Mouse (Mus musculus) frontal cortex, adult 2 months (tissue): ENCODE data around the gene Trim16. TPM values are rescaled to one million over a fixed set of nuclear protein-coding genes. Genes with fewer than 3 reads are reported as not detected.
A peak's percentile ranks its signal among the peaks of the same experiment; 100 is the strongest.

Experiments used
- DNase-seq, 2 experiments: peaks; one replicate each; pipeline ENCODE4 v3.0.0; 2022; ENCODE audit warnings: low spot score in 1 of 2; ENCODE audit errors: extremely low spot score in 1 of 2
- polyA plus RNA-seq: library from polyadenylated mRNA; depleted of rRNA; stranded (reverse); fragments of >200 nt; gene quantifications from 2 replicates; pipeline ENCODE4 v1.2.3, GENCODE M21; 2012

Gene Trim16
- polyA plus RNA-seq, 1 experiment, result 2.2 TPM

DNA sequence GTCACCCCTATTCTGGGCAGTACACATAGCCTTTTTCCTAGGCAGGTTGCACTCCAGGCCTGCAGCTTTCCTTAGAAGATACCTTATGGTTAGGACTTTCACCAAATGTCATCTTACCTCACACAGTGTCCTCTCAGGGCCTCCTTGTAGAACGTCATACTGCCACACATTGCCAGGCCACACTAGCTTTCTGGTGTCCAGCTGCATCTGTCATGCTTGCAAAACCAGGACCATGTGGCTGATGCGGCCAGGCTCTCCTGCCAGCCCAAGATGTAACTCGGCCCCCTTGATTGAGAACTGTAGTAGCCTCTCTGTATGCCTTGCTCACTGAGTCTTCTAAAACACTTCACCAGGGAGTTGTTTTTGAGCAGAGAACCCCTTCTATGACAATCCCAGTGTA is 7.9 kb downstream of the Trim16 start:
- DNase-seq, result no peak

DNA sequence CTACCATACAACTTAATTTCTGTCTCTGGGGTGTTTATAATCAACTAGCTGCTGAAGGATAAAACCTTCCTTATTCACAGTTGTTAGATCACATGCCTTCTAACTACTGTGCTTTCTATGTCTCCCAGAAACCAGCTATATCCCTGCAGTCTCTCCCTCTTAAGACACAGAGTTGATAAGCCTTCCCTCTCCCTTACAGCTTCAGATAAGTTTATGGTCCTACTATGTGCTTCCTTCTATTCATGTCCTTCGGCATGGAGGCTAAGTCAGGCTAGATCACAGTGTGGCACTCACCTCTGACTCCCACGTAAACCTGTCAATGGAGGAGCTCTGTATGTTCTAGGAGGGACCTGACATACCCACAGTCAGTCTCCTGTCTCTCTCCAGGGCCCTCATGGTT is 10.4 kb downstream of the Trim16 start:
- DNase-seq, result no peak

DNA sequence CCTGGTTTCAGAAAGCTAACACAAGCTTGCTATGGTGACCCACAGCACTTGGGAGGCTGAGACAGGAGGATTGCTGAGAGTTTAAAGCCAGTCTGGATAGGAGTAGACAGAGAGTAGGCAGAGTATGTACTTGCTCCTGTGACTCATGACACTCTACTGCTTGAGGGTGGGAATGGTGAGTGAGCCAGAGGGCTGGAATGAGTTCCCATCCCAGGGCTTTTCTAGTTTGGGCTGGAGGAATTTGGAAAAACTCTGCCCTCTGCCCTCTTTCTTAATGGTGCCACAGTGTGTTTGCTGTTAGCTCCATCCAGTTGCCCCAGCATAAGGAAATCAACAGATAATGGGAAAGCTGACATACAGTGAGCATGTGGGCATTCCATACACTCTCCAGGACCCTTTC is 11.9 kb downstream of the Trim16 start:
- no peak for DNase-seq

DNA sequence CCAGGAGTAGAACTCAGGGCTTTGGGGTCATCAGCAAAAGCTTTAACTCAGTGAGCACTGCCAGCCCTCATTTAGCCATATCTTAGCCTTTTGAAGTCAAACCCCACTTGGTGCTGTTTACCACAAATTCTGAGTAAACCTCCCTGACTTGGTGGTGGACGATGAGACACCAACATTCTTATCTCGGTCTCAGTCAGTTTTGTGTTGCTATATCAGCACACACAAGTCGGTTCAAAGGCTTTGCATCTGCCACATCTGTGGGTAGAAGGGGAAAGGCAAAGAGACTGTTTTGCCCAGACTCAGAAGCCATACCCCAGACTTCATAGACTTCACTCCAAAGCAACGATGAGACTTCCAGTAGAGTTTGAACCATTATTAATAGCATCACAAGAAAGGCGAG is 24.5 kb downstream of the Trim16 start:
- no peak for DNase-seq

DNA sequence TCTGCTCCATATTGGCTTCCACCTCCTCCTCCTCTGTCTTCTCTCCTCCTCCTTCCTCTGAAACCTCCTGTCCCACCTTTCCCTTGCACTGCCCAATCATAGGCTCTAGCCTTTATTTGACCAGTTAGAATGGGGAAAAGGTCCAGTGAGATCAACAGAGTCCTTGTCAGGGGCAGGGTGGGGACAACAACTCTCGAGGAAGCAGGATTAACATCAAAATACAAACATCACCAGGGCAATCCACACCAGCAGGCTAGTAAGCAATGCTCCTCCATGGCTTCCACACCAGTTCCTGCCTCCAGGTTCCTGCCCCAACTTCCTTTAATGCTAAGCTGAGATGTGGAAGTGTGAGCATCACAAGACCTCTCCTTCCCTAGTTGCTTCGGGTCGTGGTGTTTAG is 25.7 kb downstream of the Trim16 start:
- no peak for DNase-seq

DNA sequence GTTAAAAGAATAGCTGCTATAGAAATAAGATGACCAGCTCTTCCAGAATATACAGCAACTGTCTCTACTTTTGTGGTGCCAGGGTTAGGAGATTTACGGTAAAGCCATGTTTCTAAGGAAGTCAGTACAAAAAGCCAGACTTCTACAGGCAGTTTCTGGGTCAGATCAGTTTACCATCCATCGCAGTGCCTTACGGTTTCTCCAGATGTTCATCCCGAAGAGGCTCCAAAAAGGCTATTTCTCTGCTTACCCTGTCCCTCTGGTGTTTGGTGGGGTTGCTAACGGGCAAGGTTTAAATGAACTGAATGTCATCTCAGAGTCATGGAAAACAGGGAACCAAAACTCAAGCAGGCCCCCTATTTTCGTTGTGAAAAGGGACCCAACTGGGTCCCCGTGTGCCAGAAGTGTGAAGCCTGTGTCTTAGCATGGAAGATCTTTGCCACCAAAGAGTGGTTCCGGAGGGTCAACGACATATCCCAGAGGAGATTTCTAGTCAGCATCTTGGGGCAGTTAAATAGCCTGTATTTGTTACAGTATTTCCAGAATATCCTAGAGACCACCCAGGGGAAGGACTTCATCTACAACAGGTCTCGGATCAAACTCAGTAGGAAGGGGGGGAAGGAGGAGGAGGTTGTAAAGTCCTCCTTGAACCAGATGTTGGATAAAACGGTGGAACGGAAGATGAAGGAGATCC is 27.1 kb downstream of the Trim16 start, which contains the start of gene Fbxw10:
TSS of gene Fbxw10 (plus strand) at position 109 of the 694 bp plus-strand sequence.
- peak in 1 of 2 experiments; percentile 61 for DNase-seq

DNA sequence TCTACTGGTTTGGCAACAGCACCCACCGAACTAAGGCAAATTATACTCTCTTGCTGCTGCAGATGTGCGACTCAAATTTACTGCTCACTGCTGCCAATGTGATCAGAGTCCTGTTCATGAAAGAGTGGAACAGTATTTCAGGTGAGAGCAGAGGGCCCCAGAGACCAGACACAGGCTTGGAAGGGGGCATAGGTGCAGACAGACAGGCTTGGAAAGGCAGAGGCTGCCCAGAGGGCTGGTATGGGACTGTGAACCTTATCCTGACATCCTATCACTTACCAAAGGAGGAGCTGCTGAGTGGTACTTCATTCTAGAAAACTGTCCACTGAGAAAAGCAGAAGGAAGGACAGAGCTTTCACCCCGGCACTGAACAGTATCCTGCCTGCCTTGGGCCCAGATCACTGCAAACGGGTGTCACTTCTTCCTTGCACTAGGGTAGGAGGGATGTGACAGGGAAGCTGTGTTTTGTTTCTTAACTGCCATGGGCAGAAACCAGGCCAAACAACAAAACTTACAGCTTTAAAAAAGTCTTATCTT is 27.7 kb downstream of the Trim16 start:
- peak in 1 of 2 experiments; percentile 3 for DNase-seq

DNA sequence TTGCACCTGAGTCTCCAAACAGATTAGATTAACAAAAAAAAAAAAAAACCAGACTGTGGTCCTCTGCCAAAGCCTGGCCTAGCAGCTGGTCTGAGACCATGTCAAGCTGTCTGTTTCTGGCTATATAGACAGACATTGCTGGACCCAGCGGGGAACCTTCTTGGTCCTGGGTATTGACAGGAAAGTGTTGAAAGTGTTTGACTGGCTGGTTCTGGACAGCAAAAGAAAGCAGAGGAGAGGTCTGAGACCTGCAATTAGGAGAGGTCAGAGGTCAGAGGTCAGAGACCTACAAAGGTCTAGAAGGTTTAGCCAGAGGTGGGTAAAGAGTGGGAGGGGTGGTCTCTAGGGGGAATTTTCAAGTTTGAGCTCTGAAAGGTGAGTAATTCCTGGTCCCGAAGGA is 28.3 kb downstream of the Trim16 start:
- no peak for DNase-seq

DNA sequence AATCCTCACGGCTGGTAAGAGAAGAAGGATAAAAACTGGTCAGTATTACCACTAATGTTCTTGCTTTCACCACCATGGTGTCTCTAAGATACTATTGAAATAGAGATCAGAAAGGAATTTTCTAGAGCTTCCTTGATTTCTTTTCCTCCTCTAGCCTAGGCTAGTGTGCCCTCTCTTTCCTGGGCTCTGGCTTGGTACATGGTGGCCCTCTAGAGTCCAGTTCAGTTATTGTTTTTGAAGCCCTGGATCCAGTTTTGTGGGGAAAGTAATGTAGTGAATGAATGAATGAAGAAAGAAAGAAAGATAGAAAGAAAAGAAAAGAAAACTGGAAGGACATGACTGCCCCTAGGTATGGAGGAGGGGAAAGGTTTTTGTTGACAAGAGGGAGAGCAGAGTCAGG is 31.2 kb downstream of the Trim16 start:
- peak in 1 of 2 experiments; percentile 58 for DNase-seq

DNA sequence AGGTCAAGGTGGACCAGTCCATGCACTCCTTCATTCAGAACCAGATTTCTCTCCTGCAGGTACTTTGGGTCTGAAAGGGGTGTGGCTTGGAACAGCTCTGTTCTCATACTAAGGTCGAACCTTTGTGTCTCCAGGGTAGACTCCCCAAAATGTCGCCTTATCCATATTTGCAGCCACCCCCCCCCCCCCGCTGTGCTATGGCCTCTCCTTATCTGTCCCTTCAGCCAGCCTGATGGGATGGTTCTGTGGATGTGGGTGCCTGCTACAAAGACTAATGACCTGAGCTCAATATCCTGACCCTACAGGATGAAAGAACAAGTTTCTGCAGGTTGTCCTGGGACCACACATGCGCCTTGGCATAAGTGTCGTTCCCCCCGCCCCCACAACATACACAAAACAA is 33.3 kb downstream of the Trim16 start:
- no peak for DNase-seq

DNA sequence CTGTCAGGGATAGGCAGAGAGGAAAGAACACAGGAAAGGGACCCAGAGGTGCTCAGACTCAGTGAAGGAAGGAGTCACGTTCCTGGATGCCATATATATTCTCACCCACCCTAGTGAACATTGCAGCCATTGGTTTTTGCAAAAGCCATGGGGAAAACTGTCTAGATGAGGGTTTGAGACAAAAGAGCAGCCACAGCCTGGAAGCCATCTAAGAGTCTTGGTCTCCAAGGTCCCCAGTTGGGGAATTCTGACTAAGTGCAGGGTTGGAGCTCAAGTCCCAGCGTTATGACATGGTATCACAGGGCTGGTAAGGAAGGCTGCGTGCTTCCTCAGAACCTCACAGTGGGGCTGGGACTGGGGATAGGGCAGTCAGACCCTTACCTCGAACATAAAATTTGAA is 45.5 kb downstream of the Trim16 start:
- DNase-seq, result no peak

DNA sequence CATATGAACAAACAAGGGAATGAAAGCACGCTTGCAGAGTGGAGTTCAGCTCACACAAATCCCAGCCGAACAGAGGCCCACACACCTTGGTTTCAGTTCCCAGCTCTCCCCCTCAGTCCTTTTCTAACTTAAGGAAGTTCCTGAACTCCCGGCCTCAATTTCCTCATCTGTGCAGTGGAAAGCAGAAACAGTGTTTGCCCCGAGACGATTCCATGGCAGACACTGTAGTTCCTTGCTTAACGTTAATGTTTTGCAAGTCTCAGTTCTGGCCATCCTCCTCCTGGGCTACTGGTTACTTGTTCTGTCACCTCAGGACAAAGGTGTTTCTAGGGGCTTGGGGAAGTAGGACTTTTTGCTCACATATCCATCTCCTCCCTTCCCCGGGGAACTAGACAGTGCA is 46.7 kb downstream of the Trim16 start:
- DNase-seq, result no peak

DNA sequence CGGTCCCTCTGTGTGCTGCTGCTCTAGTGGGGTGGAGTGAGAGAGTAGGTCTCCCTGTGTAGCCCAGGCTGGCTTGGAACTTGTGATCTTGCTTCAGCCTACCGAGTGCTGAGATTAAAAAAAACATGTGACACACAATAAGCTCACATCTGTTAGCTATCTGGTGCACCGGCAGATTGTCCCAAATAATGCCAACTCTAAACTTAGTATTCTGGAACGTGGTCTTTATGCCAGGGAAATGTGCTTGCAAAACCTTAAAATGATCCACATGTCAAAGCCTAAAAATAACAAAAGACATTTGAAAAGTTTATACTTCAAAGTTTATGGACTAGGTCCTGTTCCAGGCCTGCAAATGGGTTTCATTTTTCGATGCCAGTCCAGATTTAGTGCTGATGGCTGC is 49.2 kb downstream of the Trim16 start:
- DNase-seq, result no peak

DNA sequence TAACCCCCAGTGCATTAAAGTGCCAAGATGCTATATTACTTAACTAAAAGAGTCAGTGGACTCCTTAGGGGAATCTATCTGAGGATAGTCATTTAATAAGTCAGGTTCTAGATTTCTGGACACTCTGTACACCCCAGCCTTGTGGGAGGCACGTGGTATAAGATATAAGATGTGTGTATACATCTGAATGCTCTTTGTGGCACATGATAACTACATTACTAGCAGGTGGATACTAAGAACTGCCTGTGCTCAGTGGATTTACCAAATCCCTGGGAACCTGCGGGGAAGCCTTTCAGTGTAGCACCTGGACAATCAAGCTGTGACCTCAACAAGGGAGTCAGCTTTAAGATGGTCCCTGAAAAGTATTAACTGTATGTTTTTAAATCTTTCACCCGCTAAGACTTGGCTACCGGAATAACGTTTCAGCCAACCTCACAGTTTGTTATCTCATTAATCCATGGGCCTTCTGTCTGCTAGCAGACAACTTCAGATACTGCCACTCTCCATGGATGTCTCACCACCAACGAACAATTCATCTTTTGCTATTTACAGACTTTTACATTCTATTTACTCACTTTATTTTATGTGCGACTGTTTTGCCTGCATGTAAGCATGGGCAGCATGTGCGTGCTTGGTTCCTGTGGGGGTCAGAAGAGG is 49.8 kb downstream of the Trim16 start:
- no peak for DNase-seq

DNA sequence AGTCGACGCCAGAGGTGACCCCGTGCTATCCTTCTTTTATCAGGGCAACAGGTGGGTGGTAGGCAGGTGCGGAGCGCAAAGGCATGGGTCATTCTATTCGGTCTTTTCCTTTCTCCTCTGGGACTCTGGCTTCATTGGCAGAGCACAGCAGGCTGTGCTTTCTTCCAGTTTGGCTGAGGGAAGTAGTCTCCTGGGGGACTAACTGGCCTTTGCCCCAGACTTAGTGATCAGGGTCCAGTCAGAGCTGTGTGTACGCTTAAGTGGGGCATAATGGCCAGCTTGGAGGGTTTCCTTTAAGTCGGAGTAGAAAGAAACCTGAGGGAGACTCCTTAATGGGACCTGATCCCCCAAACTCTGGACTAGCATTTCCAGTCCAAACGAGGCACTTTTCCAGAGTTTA is 53.4 kb downstream of the Trim16 start:
- DNase-seq, result no peak

DNA sequence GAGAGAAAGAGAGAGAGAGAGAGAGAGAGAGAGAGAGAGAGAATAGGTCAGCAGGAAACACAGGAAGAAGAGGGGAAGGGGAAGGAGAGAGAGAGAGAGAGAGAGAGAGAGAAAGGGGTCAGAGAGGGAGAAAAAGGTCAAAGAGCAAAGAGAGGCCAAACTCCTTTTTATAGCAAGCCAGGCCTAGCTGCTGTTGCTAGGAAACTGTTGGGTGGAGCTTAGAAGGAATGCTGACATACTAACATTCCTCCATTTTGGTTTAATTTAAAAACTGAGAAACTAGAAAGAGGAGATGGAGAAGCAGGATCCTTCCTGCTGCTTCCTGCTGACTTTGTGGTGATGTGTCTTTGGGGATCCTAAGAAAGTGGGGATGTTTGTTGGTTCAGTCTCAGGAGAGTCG is 55.7 kb downstream of the Trim16 start:
- DNase-seq, result no peak

DNA sequence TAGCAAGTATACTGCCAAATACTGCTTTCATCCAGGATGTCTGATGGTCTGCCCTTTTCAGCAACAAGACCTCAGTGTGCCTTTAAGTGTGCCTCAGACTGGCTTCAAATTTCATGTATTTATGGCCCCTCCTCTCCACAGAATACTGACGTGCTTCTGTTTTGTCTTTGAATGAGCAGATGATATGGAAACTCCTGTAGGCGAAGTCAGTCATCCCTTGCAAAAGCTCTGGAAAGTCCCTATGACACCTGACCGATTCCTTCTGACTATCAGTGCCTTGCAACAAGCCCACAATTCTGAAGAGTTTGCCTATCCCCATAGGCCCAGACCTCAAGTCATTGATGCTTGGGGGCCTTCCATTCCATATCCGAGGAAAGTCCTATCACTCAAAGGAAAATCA is 56.4 kb downstream of the Trim16 start:
- DNase-seq, result no peak

DNA sequence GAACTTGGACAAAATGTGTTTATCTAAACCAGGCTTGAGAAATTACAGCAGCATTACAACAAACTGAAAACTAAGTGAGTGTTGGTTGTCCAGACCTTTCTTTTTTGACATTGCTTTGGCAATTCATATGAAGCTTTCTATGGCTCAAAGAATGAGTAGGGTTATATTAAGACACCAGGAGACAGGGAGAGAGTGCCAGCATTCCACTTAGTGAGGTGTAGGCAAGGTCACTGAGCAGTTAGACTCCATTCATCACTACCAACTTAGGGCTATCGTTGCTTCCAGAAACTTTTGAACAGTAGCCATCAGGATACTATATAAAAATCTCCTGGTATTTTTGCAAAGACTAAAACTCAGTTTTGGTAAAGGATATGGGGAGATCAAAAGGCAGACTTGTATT is 57.4 kb downstream of the Trim16 start:
- no peak for DNase-seq

DNA sequence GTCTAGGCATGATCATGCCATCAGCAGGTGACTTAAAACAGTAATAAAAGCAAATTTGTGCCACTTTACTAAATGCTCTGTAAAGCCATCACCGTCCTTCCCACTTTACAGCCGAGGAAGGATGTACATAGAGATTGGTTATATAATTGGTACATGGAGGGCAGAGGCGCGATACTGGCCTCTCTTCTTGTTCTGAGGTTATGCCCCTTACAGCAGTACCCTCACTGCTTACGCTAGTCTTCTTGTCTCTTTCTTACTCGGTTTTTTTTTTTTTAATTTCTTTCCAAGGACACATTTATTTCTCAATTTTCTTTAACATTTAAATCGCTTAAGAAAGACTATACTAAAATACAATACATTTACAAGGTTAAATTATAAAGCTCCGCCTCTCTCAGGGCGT is 58.7 kb downstream of the Trim16 start:
- peak in 1 of 2 experiments; percentile 48 for DNase-seq

DNA sequence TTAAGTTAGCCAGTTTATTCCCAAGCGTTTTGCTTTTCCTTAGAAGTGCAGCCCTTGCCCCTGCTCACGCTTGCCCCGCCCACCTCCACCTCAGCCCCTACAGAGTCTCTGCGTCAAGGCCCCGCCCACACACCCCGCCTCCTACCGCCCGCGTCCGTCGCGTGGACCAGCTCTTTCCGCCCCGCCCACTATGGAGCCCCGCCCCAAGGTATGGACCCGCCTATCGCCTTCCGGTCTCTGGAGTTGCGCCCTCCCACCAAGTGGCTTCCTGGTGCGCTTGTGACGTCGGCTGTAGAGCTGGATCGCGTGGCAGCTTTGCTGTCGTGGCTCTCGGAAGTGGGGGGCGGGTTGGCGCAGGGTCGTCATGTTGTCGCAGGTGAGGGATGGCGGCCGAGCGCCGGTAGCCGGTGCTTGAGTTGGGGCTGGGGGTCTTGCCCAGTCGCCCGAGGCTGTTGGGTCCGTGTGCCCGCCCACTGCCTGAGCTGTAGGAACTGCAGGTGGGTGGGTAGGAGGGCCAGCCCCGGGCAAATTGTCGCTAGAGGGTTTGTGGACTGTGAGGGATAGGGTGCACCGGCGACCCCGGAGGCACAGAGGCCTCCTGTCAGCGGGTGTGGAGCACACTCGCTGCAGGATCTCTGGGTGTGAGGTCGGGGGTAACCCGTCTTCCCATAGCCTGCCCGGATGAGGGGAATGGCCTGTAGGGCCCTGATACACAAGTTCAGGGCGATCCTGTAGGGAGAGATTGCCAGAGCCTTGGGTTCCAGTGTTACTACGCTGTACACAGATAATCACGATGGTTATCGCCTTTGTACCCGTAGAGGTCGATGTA is 59.4 kb downstream of the Trim16 start, which contains the start of gene Tvp23b:
TSS of gene Tvp23b (plus strand) at position 236 of the 829 bp plus-strand sequence.
- peak; percentile 96 to 99 for DNase-seq

DNA sequence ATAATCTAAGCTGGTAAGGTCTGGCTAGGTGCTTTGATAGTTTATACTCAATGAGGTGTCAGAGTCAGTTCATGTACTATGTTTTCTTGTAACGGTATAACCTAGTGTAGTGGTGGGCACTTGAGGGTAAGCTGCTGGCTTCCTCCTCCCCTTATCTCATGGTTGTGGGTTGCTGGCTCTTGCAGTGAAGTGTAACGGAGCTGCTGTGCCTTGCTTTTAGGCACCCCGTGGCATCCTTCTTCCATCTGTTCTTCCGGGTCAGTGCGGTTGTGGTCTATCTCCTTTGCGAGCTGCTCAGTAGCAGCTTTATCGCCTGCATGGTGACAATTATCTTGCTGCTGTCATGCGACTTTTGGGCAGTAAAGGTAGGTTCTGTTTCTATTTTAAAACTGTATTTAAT is 63.4 kb downstream of the Trim16 start:
- DNase-seq, result no peak
